Mouse (Mus musculus): Measurements from ENCODE around the gene Gm9195.

Gene Gm9195

DNA sequence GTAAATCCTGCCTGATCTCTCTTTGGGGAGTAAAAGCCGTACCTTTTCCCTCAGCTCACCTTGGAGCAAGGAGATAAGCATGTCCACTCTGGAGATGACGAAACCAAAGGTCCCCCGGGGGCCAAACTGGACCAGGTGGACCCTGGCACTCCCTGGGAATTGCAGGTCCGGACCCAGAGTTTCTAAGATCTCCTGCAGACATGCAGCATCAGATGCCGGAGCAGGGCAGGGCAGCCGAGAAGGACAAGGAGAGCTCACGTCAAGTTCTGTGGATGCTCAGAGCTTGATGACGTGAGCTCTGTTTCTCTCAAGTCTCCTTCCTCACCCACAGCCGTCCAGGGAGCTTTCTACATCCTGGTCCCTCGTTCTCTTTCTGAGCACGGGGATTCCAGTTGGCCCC lies 48.7 kb downstream of the Gm9195 start:
- DNase-seq (ENCODE audit: low spot score), result no peak

DNA sequence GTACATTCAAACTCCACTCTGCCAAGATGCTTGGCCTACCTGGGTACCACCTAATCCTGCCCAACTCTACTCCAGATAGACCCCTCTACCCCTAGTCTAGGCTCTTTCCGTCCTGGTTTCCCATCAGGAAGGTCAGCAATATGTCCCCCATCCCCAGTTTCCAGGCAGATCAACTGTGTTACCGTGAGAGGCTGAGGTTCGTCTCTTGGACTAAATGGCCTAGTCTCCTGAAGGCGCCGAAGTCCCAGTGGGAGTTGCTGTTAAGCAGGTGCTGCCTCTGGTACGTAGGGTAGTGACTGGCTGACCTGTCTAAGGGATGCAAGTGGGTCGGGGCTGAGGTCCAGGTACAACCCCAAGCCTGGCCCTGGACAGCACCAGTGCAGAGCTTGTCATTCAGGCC lies 50.7 kb downstream of the Gm9195 start:
- DNase-seq (ENCODE audit: low spot score), result no peak

- no peak for DNase-seq (ENCODE audit: low spot score)
Observed at GRCm38 (mm10) chr14:72440436-72440835, 51.2 kb downstream of the Gm9195 start.

- DNase-seq (ENCODE audit: low spot score), result no peak
Observed at GRCm38 (mm10) chr14:72438976-72439375, 52.7 kb downstream of the Gm9195 start.

DNA sequence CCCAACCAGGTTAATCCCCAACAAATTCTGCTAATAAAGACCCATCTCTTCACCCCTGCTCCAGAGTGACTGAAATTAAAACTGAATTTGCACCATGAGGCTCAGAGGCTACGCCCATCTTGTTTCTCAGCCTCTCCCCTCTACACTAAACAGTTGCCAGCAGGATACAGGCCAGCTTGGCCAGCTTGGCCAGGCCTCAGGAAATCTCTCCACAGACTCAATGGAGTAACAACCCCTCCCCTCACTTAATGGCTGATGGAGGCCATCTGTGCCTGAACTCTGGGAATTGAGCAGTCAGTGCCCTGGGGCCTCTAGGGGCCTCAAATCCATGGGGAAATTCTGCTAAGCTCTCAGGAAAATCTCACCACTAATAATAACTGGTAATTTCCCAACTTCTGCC lies 101.9 kb downstream of the Gm9195 start:
- peak; percentile 75 for DNase-seq (ENCODE audit: low spot score)

DNA sequence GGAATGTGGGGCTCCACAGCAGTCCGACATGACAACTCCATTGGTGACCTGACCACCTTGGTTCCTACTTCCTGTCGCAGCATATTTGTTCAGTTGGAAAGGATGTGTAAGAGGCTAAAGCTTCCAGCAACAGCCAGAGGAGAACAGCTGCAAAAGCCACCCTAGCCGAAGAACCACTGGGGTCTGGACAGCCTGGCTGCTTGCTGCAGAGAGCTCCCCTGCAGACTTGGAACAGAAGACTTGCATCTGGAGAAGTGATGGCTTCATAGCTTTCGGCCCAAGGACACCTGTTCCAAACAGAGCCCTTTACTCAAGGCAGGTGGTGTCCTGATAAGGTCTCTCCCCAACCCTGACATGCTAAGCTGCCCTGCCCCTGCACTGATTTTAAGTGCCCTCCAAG lies 102.3 kb downstream of the Gm9195 start:
- no peak for DNase-seq (ENCODE audit: low spot score)

GRCm38 (mm10) chr14:72377224-72377623 lies 114.4 kb downstream of the Gm9195 start:
- DNase-seq (ENCODE audit: low spot score), result peak; percentile 7

Data from lung, postnatal 25 days (tissue).